ENCODE assay signal across 22 mouse cellular contexts in the genomic region with DNA sequence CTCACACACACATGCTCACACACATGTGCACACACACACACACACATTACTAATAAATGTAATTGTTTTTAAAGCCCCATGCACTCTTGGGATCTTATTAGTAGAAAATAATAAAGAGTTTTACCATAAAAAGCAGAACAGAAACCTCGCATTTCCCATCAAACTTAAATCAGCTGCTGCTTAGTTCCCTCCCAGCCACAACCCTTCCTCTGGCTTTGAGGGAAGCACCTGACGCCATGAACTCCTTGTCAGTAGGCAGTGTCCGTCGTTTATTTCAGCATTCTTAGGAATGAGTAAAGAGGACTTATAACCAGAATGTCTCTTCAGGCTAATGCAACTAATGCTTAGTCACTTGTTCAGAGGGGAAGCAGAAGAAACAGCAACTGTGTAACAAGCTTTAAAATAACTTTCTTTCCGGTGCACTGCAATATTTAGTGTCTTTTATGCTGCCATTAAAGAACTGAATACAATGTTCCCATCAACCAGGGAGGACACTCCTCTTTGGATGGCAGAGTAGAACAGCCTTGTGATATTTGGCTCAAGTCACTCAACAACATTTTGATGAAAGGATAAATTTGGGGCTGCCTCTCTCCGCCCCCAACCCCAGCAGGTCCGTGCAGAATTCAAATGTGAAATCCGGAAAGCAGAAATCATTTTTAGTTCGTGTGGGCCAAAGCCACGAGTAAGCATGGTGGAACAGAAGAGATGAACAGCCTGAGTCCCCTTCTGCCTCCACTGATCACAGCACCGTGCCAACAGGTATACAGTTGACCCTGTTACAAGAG. TPM values are rescaled to one million over a fixed set of nuclear protein-coding genes. Genes with fewer than 3 reads are reported as not detected.
DNase-seq lines count a peak whose midpoint lies in the region; ATAC-seq lines count a peak whose summit lies in the region.
"Had no signal": no experiment of that assay in that cellular context is flagged by ENCODE, and none has a peak within 500 bp of the region (broad histone marks: within the 10 kb centered on the region; RNA-seq: fewer than 3 reads in every experiment).

No protein-coding gene starts in this region.

- no peak overlapping the region for H3K9ac ChIP-seq in neural tube, embryonic 15.5 days (replicated peaks)
- H3K9ac ChIP-seq: hindbrain, embryonic 12.5 days; limb, embryonic 15.5 days; liver, embryonic 15.5 days; neural tube, embryonic 13.5 days had no signal

- DNase-seq in heart, adult 11 months = peak; percentile 91
- DNase-seq in heart, adult 9 months (ENCODE audit: low spot score in 2 of 2) = no peak
- peak; percentile 35 for DNase-seq in 416B (ENCODE audit: low read depth)
- no peak for DNase-seq in cerebellum, adult 9-10 months
- DNase-seq in lung, postnatal 10 days = no peak
- DNase-seq: adrenal gland, postnatal 25 days; cerebellum, adult 18-20 months; gastrocnemius, postnatal 10 days; kidney, adult 9 months; kidney, postnatal 4 days; right cerebral cortex, postnatal 14 days; thymus, adult 2 months had no signal

- H3K4me2 ChIP-seq in neural tube, embryonic 15.5 days = no peak overlapping the region
- H3K4me2 ChIP-seq: hindbrain, embryonic 12.5 days; limb, embryonic 15.5 days; liver, embryonic 15.5 days; neural tube, embryonic 13.5 days had no signal

- no peaks in the 10 kb centered on the region for H3K9me3 ChIP-seq in neural tube, embryonic 15.5 days (replicated peaks)
- H3K9me3 ChIP-seq: embryonic facial prominence, embryonic 10.5 days; hindbrain, embryonic 12.5 days; limb, embryonic 15.5 days; liver, embryonic 15.5 days; midbrain, embryonic 10.5 days; neural tube, embryonic 13.5 days had no signal

- H3K36me3 ChIP-seq in neural tube, embryonic 15.5 days = no peaks in the 10 kb centered on the region
- H3K36me3 ChIP-seq: embryonic facial prominence, embryonic 10.5 days; hindbrain, embryonic 12.5 days; limb, embryonic 15.5 days; liver, embryonic 15.5 days; midbrain, embryonic 10.5 days; neural tube, embryonic 13.5 days had no signal

- H3K27me3 ChIP-seq in neural tube, embryonic 15.5 days (replicated peaks) = no peaks in the 10 kb centered on the region
- H3K27me3 ChIP-seq: hindbrain, embryonic 12.5 days; limb, embryonic 15.5 days; liver, embryonic 15.5 days; neural tube, embryonic 13.5 days had no signal

- H3K27ac ChIP-seq in neural tube, embryonic 15.5 days (replicated peaks) = no peak overlapping the region
- H3K27ac ChIP-seq: embryonic facial prominence, embryonic 10.5 days; hindbrain, embryonic 12.5 days; limb, embryonic 15.5 days; liver, embryonic 15.5 days; midbrain, embryonic 10.5 days; neural tube, embryonic 13.5 days had no signal

- H3K4me3 ChIP-seq in neural tube, embryonic 15.5 days (replicated peaks) = no peak overlapping the region
- H3K4me3 ChIP-seq: embryonic facial prominence, embryonic 10.5 days; hindbrain, embryonic 12.5 days; limb, embryonic 15.5 days; liver, embryonic 15.5 days; midbrain, embryonic 10.5 days; neural tube, embryonic 13.5 days had no signal

- WGBS in neural tube, embryonic 15.5 days = 88% methylated on average over 11 of the region's 11 CpGs

- no peaks in the 10 kb centered on the region for H3K4me1 ChIP-seq in neural tube, embryonic 15.5 days
- H3K4me1 ChIP-seq: hindbrain, embryonic 12.5 days; liver, embryonic 15.5 days had no signal

- ATAC-seq in granulocyte monocyte progenitor cell, adult 5-6 weeks (replicated peaks; ENCODE audit: poor library complexity, severe bottlenecking) = peak; percentile 85
- ATAC-seq in megakaryocyte, adult 5-6 weeks (ENCODE audit: poor library complexity, severe bottlenecking) = peak; percentile 83
- ATAC-seq in neural tube, embryonic 15.5 days (ENCODE audit: low FRiP score) = no peak
- ATAC-seq: inflammation-experienced regulatory T-cells, adult 6 months had no signal

RNA-seq across cellular contexts. Expression of a gene that starts 47.7 kb away (rescaled TPM):
- not detected in 2 replicates for total RNA-seq in granulocyte monocyte progenitor cell, adult 5-6 weeks (2014; fragmentation: Nextera tagmentation)
- not detected in 2 replicates for total RNA-seq in granulocyte monocyte progenitor cell, adult 5-6 weeks (2017)
- total RNA-seq in megakaryocyte, adult 5-6 weeks (2015) = 0.36 TPM in 1 of 2 replicates, not detected in the other
- total RNA-seq in megakaryocyte, adult 5-6 weeks (2017) = 0.12 TPM in 1 of 2 replicates, not detected in the other
- polyA plus RNA-seq in neural tube, embryonic 15.5 days (2015; fragmentation: Nextera tagmentation; extraction: Ambion mirVana) = 2.5 and 4.9 TPM in 2 replicates
- polyA plus RNA-seq: inflammation-experienced regulatory T-cells, adult 6 months had no signal

Comparison
In these comparisons a context has a peak if more than half of its experiments do, and no peak if none do; other contexts are left out.
1. DNase-seq: peak in heart, adult 11 months (single experiment) and 416B (single experiment); none in heart, adult 9 months (0 of 2), cerebellum, adult 9-10 months (single experiment) and lung, postnatal 10 days (single experiment).